ENCODE assay signal across 8 mouse cellular contexts in genomic region chr11:102602816-102603495, GRCm38 (mm10). TPM values are rescaled to one million over a fixed set of nuclear protein-coding genes. Genes with fewer than 3 reads are reported as not detected.
A peak's percentile ranks its signal among the peaks of the same experiment; 100 is the strongest.
DNase-seq lines count a peak whose midpoint lies in the region; ATAC-seq lines count a peak whose summit lies in the region.

No protein-coding gene starts in this region.

- WGBS in embryonic facial prominence, embryonic 14.5 days = 3% methylated on average over 13 of the region's 13 CpGs
- WGBS in hindbrain, embryonic 13.5 days = under 1% methylated on average over 13 of the region's 13 CpGs
- under 1% methylated on average over 13 of the region's 13 CpGs for WGBS in midbrain, embryonic 13.5 days

- H3K36me3 ChIP-seq in embryonic facial prominence, embryonic 14.5 days (ENCODE audit: control insufficient read depth, insufficient read depth, low read length) = peaks cover 10% of the 10 kb centered on the region
- no peaks in the 10 kb centered on the region for H3K36me3 ChIP-seq in hindbrain, embryonic 13.5 days
- H3K36me3 ChIP-seq in midbrain, embryonic 13.5 days = no peaks in the 10 kb centered on the region

- peak overlapping the region; percentile 68 for H3K4me2 ChIP-seq in embryonic facial prominence, embryonic 14.5 days (ENCODE audit: low read depth, low read length)
- peak overlapping the region; percentile 80 for H3K4me2 ChIP-seq in hindbrain, embryonic 13.5 days
- peak overlapping the region; percentile 88 for H3K4me2 ChIP-seq in midbrain, embryonic 13.5 days (replicated peaks)

- no peaks in the 10 kb centered on the region for H3K9me3 ChIP-seq in embryonic facial prominence, embryonic 14.5 days (ENCODE audit: control insufficient read depth, low read length)
- H3K9me3 ChIP-seq in hindbrain, embryonic 13.5 days = no peaks in the 10 kb centered on the region
- H3K9me3 ChIP-seq in midbrain, embryonic 13.5 days = 0 out of 2 replicates have a peak, but pooled peaks cover 2% of the 10 kb centered on the region

- H3K4me3 ChIP-seq in embryonic facial prominence, embryonic 14.5 days (ENCODE audit: low read depth, low read length) = peak overlapping the region; percentile 93
- peak overlapping the region; percentile 79 for H3K4me3 ChIP-seq in hindbrain, embryonic 13.5 days
- H3K4me3 ChIP-seq in midbrain, embryonic 13.5 days (replicated peaks) = peak overlapping the region; percentile 76

- no peaks in the 10 kb centered on the region for H3K27me3 ChIP-seq in embryonic facial prominence, embryonic 14.5 days (replicated peaks; ENCODE audit: control insufficient read depth, insufficient read depth, low read length)
- 0 out of 2 replicates have a peak, but pooled peaks cover 6% of the 10 kb centered on the region for H3K27me3 ChIP-seq in hindbrain, embryonic 13.5 days
- no peaks in the 10 kb centered on the region for H3K27me3 ChIP-seq in midbrain, embryonic 13.5 days

- peak overlapping the region; percentile 98 for H3K9ac ChIP-seq in embryonic facial prominence, embryonic 14.5 days (ENCODE audit: low read depth, low read length)
- H3K9ac ChIP-seq in hindbrain, embryonic 13.5 days = peak overlapping the region; percentile 66
- H3K9ac ChIP-seq in midbrain, embryonic 13.5 days (replicated peaks) = peak overlapping the region; percentile 49

- peak; percentile 23 to 41 for DNase-seq in kidney, postnatal 4 days
- no peak for DNase-seq in kidney, postnatal 36 days
- DNase-seq in embryonic facial prominence, embryonic 14.5 days (ENCODE audit: low spot score) = peak; percentile 94
- no peak for DNase-seq in adrenal gland, adult 8-10 months
- no peak for DNase-seq in right cerebral cortex, postnatal 14 days

- no peak for ATAC-seq in embryonic facial prominence, embryonic 14.5 days (ENCODE audit: low read depth)
- no peak for ATAC-seq in hindbrain, embryonic 13.5 days (ENCODE audit: low FRiP score)
- ATAC-seq in midbrain, embryonic 13.5 days = no peak
- ATAC-seq in activated CD4-positive, CD25-positive, alpha-beta regulatory T cell, adult 4 months = no peak

- peaks cover 6% of the 10 kb centered on the region for H3K4me1 ChIP-seq in embryonic facial prominence, embryonic 14.5 days (ENCODE audit: control insufficient read depth, insufficient read depth, low read length)
- H3K4me1 ChIP-seq in hindbrain, embryonic 13.5 days (replicated peaks) = peaks cover 48% of the 10 kb centered on the region
- H3K4me1 ChIP-seq in midbrain, embryonic 13.5 days (replicated peaks) = peaks cover 25% of the 10 kb centered on the region

- peak overlapping the region; percentile 100 for H3K27ac ChIP-seq in embryonic facial prominence, embryonic 14.5 days (replicated peaks; ENCODE audit: low read depth, low read length)
- H3K27ac ChIP-seq in hindbrain, embryonic 13.5 days = peak overlapping the region; percentile 94
- H3K27ac ChIP-seq in midbrain, embryonic 13.5 days = peak overlapping the region; percentile 91

RNA-seq across cellular contexts. Expression of gene Fzd2, which starts 1.2 kb away (rescaled TPM):
- 41.7 and 48.9 TPM in 2 replicates for polyA plus RNA-seq in embryonic facial prominence, embryonic 14.5 days (2014; fragmentation: Nextera tagmentation; extraction: Ambion mirVana)
- 10.5 and 11.8 TPM in 2 replicates for polyA plus RNA-seq in hindbrain, embryonic 13.5 days (2015; fragmentation: Nextera tagmentation; extraction: Ambion mirVana)
- polyA plus RNA-seq in midbrain, embryonic 13.5 days (2015; fragmentation: Nextera tagmentation; extraction: Ambion mirVana) = 10.8 and 13.2 TPM in 2 replicates
- not detected for polyA plus RNA-seq in activated CD4-positive, CD25-positive, alpha-beta regulatory T cell, adult 4 months (2017; shearing (Covaris generic))
- 1 to 10 TPM; 4.8 to 6.9 (median 5.7) TPM for total RNA-seq in adrenal gland, adult 8-10 months (2022)

RNA-seq across cellular contexts. Expression of gene Gm11627, which starts 23.7 kb away (rescaled TPM):
- 9.5 and 15.7 TPM in 2 replicates for polyA plus RNA-seq in embryonic facial prominence, embryonic 14.5 days (2014; fragmentation: Nextera tagmentation; extraction: Ambion mirVana)
- 2.8 and 5.3 TPM in 2 replicates for polyA plus RNA-seq in hindbrain, embryonic 13.5 days (2015; fragmentation: Nextera tagmentation; extraction: Ambion mirVana)
- polyA plus RNA-seq in midbrain, embryonic 13.5 days (2015; fragmentation: Nextera tagmentation; extraction: Ambion mirVana) = 4.2 and 5.3 TPM in 2 replicates
- not detected for polyA plus RNA-seq in activated CD4-positive, CD25-positive, alpha-beta regulatory T cell, adult 4 months (2017; shearing (Covaris generic))
- under 1 TPM in 1 of 4 experiments, not detected in 3; 0.75 TPM for total RNA-seq in adrenal gland, adult 8-10 months (2022)

RNA-seq across cellular contexts. Expression of gene Gpatch8, which starts 46.8 kb away (rescaled TPM):
- 36.1 and 41.2 TPM in 2 replicates for polyA plus RNA-seq in embryonic facial prominence, embryonic 14.5 days (2014; fragmentation: Nextera tagmentation; extraction: Ambion mirVana)
- polyA plus RNA-seq in hindbrain, embryonic 13.5 days (2015; fragmentation: Nextera tagmentation; extraction: Ambion mirVana) = 83.4 and 86.1 TPM in 2 replicates
- polyA plus RNA-seq in midbrain, embryonic 13.5 days (2015; fragmentation: Nextera tagmentation; extraction: Ambion mirVana) = 84.5 and 87.6 TPM in 2 replicates
- 10 to 100 TPM; 54.2 to 55.9 TPM for polyA plus RNA-seq in activated CD4-positive, CD25-positive, alpha-beta regulatory T cell, adult 4 months (2017; shearing (Covaris generic))
- total RNA-seq in adrenal gland, adult 8-10 months (2022) = 10 to 100 TPM; 29.2 to 48.9 (median 35.7) TPM

Comparison
In these comparisons a context has a peak if more than half of its experiments do, and no peak if none do; other contexts are left out.
1. DNase-seq: peak in kidney, postnatal 4 days (2 of 2) and embryonic facial prominence, embryonic 14.5 days (single experiment); none in kidney, postnatal 36 days (0 of 2), adrenal gland, adult 8-10 months (single experiment) and right cerebral cortex, postnatal 14 days (single experiment).
2. RNA of gene Fzd2, which starts 1.2 kb away (polyA plus RNA-seq): 41.7 to 48.9 TPM in embryonic facial prominence, embryonic 14.5 days, 10.8 to 13.2 TPM in midbrain, embryonic 13.5 days and 10.5 to 11.8 TPM in hindbrain, embryonic 13.5 days; not detected in activated CD4-positive, CD25-positive, alpha-beta regulatory T cell, adult 4 months; every median in the first group is over 10 times any median in the second.
3. Peak in every context shown above with its lines, with median percentiles within 50 percentile points of each other: H3K27ac ChIP-seq, H3K4me2 ChIP-seq, H3K4me3 ChIP-seq and H3K9ac ChIP-seq.